Mouse (Mus musculus): ENCODE measurements around the gene Hmcn1.

Hmcn1 gene

GRCm38 (mm10) chr1:150537410-150538128, 455.7 kb downstream of the Hmcn1 start:
- no peak for DNase-seq (ENCODE audit: low read depth, low spot score)

GRCm38 (mm10) chr1:150535770-150536534, 457.3 kb downstream of the Hmcn1 start:
- DNase-seq (ENCODE audit: low read depth, low spot score), result no peak

GRCm38 (mm10) chr1:150534587-150534986, 458.6 kb downstream of the Hmcn1 start:
- no peak for DNase-seq (ENCODE audit: low read depth, low spot score)

- DNase-seq (ENCODE audit: low read depth, low spot score), result no peak
These were observed 480.2 kb downstream of the Hmcn1 start for GRCm38 (mm10) chr1:150513041-150513440.

Measured in CD4-positive, CD25-positive, alpha-beta regulatory T cell, adult 2 months (primary cell).